Mouse (Mus musculus) heart, postnatal 0 days (tissue): ENCODE measurements around the gene Gm42906. TPM values are rescaled to one million over a fixed set of nuclear protein-coding genes. Genes with fewer than 3 reads are reported as not detected.

Experiments used
- ATAC-seq: fragments of 200-750 bp; cut with Nextera tagmentation; 2 replicates; pipeline ENCODE4 v1.8.0; 2017; ENCODE audit warnings: low read depth, moderate number of reproducible peaks, moderate library complexity; ENCODE audit not compliant: insufficient read depth
- DNase-seq: peaks from one replicate; pipeline ENCODE4 v3.0.0-alpha.2; 2016; ENCODE audit warnings: low spot score
- H3K27ac ChIP-seq: fragments of 300-500 bp; sonication (generic); 2 replicates; pipeline ENCODE4 v1.5.1; 2014; ENCODE audit warnings: low read depth, mild to moderate bottlenecking
- H3K27me3 ChIP-seq: fragments of 300-500 bp; sonication (generic); 2 replicates; pipeline ENCODE4 v1.6.1; 2014; ENCODE audit warnings: low read length, mixed read lengths; ENCODE audit not compliant: control insufficient read depth, insufficient read depth
- H3K36me3 ChIP-seq: fragments of 300-500 bp; sonication (generic); replicated peaks from 2 replicates; pipeline ENCODE4 v1.6.1; 2014; ENCODE audit warnings: low read length, mixed read lengths; ENCODE audit not compliant: control insufficient read depth, insufficient read depth
- H3K4me1 ChIP-seq: fragments of 300-500 bp; sonication (generic); 2 replicates; pipeline ENCODE4 v1.6.1; 2014; ENCODE audit warnings: antibody characterized with exemption; ENCODE audit not compliant: control insufficient read depth, insufficient read depth
- H3K4me2 ChIP-seq: fragments of 300-500 bp; sonication (generic); 2 replicates; pipeline ENCODE4 v1.6.1; 2014; ENCODE audit warnings: low read depth, mild to moderate bottlenecking, low read length, moderate library complexity
- H3K4me3 ChIP-seq: fragments of 300-500 bp; sonication (generic); 2 replicates; pipeline ENCODE4 v1.5.1; 2014; ENCODE audit warnings: low read depth, low read length
- H3K9ac ChIP-seq: fragments of 300-500 bp; sonication (generic); replicated peaks from 2 replicates; pipeline ENCODE4 v1.6.1; 2014; ENCODE audit warnings: low read depth, low read length, mixed read lengths
- H3K9me3 ChIP-seq: fragments of 300-500 bp; sonication (generic); replicated peaks from 2 replicates; pipeline ENCODE4 v1.6.1; 2016; ENCODE audit warnings: low read length; ENCODE audit not compliant: control insufficient read depth
- CTCF ChIP-seq: IDR thresholded peaks from 2 replicates; pipeline ENCODE4 v1.5.1; 2016; ENCODE audit warnings: antibody characterized with exemption, control low read depth, low read depth
- EP300 ChIP-seq: IDR thresholded peaks from 2 replicates; pipeline ENCODE4 v1.6.1; 2016; ENCODE audit warnings: antibody characterized with exemption, low read depth
- WGBS: fragments of 180-500 bp; shearing (Covaris S2); extraction: QIAGEN DNeasy Blood & Tissue Kit; methylation state at CpG from one replicate; pipeline ENCODE4 v1.1.7; 2014; 5-methylcytosine and 5-hydroxymethylcytosine counted together
- polyA plus RNA-seq: library from polyadenylated mRNA; unstranded; fragments of >200 nt; fragmentation: Nextera tagmentation; extraction: Ambion mirVana; gene quantifications from 2 replicates; pipeline ENCODE4 v1.2.1, GENCODE M21; 2015
- total RNA-seq: library from RNA; depleted of rRNA; stranded (reverse); fragments of >200 nt; gene quantifications from 2 replicates; pipeline ENCODE4 v1.2.3, GENCODE M21; 2014; ENCODE audit warnings: low replicate concordance

Gene Gm42906
- total and polyA plus RNA-seq, 2 experiments from 2014 or later = not detected

- Histone ChIP-seq H3K9ac (no peak overlapping the region), H3K36me3 (no peaks in the 10 kb centered on the region), H3K4me1 (peaks cover 15% of the 10 kb centered on the region; the same call in 1 of the 2 replicates), H3K9me3 (no peaks in the 10 kb centered on the region), H3K27ac (no peak overlapping the region), H3K4me2 (peak overlapping the region; percentile 81; the same call in 1 of the 2 replicates), H3K27me3 (no peaks in the 10 kb centered on the region), H3K4me3 (peak overlapping the region; percentile 76; the same call in 1 of the 2 replicates)
- WGBS = 73% methylated on average over 5 of the region's 5 CpGs
- no peak for ATAC-seq
- TF ChIP-seq EP300 = no peak
- TF ChIP-seq CTCF = no peak
- no peak for DNase-seq
Observed at GRCm38 (mm10) chr5:151190764-151191163, 237.2 kb downstream of the Gm42906 start.

DNA sequence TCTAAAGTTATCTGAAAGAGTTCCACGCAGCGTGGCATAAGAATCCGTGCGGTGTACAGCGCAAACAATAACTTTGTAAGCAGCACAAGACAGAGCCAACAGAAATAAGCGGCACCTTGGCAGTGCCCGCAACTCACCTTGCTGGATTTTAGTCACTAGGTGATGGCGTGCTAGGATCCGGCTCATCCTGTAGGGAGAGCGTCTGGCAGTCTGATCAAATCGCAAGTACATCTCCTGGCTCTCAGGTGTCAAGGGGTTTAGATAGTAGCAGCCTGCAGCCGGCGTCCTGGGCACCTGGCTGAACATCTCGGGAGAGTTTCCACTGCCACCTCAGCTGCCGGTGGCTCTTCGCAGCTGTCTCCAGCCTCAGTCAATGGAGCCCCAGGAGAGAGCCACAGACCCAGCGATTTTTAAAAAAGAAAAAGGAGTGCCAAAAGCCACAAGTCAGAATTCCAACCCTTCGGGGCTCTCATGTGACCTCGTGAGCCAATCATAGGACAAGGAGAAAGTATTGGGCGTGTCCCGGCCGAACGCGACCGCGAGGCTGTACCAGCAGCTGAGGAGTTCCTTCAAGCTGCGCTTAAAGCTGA lies 238.1 kb downstream of the Gm42906 start:
- peak overlapping the region; percentile 68 for H3K27ac ChIP-seq
- no peaks in the 10 kb centered on the region for H3K27me3 ChIP-seq
- H3K36me3 ChIP-seq = no peaks in the 10 kb centered on the region
- peak; percentile 93 for ATAC-seq
- peak; percentile 91 for DNase-seq
- H3K9ac ChIP-seq = peak overlapping the region; percentile 71
- peaks cover 15% of the 10 kb centered on the region; the same call in 1 of the 2 replicates for H3K4me1 ChIP-seq
- TF ChIP-seq EP300 = no peak
- TF ChIP-seq CTCF = no peak
- 1% methylated on average over 27 of the region's 27 CpGs for WGBS
- peak overlapping the region; percentile 81 for H3K4me2 ChIP-seq
- H3K9me3 ChIP-seq = no peaks in the 10 kb centered on the region
- H3K4me3 ChIP-seq = peak overlapping the region; percentile 76

GRCm38 (mm10) chr5:151189321-151189720 lies 238.6 kb downstream of the Gm42906 start:
- no peak for DNase-seq
- Histone ChIP-seq H3K9ac (peak overlapping the region; percentile 71), H3K27ac (peak overlapping the region; percentile 68), H3K4me3 (peak overlapping the region; percentile 76), H3K36me3 (no peaks in the 10 kb centered on the region), H3K27me3 (no peaks in the 10 kb centered on the region), H3K9me3 (no peaks in the 10 kb centered on the region), H3K4me1 (peaks cover 11% of the 10 kb centered on the region; the same call in 1 of the 2 replicates), H3K4me2 (peak overlapping the region; percentile 81)
- no peak for ATAC-seq
- WGBS = 33% methylated on average over 3 of the region's 3 CpGs
- TF ChIP-seq CTCF (no peak), EP300 (no peak)

GRCm38 (mm10) chr5:151188659-151189058 lies 239.3 kb downstream of the Gm42906 start:
- Histone ChIP-seq H3K4me2 (peak overlapping the region; percentile 81), H3K36me3 (no peaks in the 10 kb centered on the region), H3K4me1 (peaks cover 10% of the 10 kb centered on the region; the same call in 1 of the 2 replicates), H3K9me3 (no peaks in the 10 kb centered on the region), H3K27ac (0 out of 2 replicates have a peak overlapping the region, but pooled peaks have one; percentile 68), H3K9ac (no peak overlapping the region), H3K27me3 (no peaks in the 10 kb centered on the region), H3K4me3 (peak overlapping the region; percentile 76)
- DNase-seq = no peak
- 57% methylated on average over 6 of the region's 6 CpGs for whole genome bisulfite sequencing
- no peak for ATAC-seq
- TF ChIP-seq EP300 (peak; percentile 58; the same call in 1 of the 2 replicates), CTCF (no peak)

GRCm38 (mm10) chr5:151187336-151187735 lies 240.6 kb downstream of the Gm42906 start:
- 76% methylated on average over 11 of the region's 11 CpGs for WGBS
- H3K4me1 ChIP-seq = peaks cover 11% of the 10 kb centered on the region; the same call in 1 of the 2 replicates
- H3K27ac ChIP-seq = no peak overlapping the region

More at GRCm38 (mm10) chr5:151187336-151187735, 240.6 kb downstream of the Gm42906 start:
- H3K27me3 ChIP-seq = no peaks in the 10 kb centered on the region
- H3K36me3 ChIP-seq = no peaks in the 10 kb centered on the region
- ATAC-seq (no peak), DNase-seq (no peak)
- H3K4me3 ChIP-seq = no peak overlapping the region
- no peak overlapping the region for H3K9ac ChIP-seq
- H3K4me2 ChIP-seq = peak overlapping the region; percentile 30; the same call in 1 of the 2 replicates
- TF ChIP-seq CTCF (no peak), EP300 (no peak)
- H3K9me3 ChIP-seq = no peaks in the 10 kb centered on the region
